Mouse (Mus musculus) spleen, adult 10 weeks (tissue): ENCODE data around the gene Sdc4. TPM values are rescaled to one million over a fixed set of nuclear protein-coding genes. Genes with fewer than 3 reads are reported as not detected.

Experiments
- polyA plus RNA-seq: library from polyadenylated mRNA; stranded (reverse); fragments of 350-450 nt; fragmentation: Illumina TruSeq; extraction: RNeasy Lipid Tissue Mini Kit (QIAGEN cat#74804); gene quantifications from one replicate; pipeline ENCODE4 v1.2.3, GENCODE M21; 2015; ENCODE audit warnings: low replicate concordance; ENCODE audit not compliant: insufficient read depth

The Sdc4 gene
- 55.3 TPM for polyA plus RNA-seq

GRCm38 (mm10) chr2:164443460-164444000 lies at the start of gene Sdc4:
TSS of gene Sdc4 (minus strand) at chr2:164443887.

DNA sequence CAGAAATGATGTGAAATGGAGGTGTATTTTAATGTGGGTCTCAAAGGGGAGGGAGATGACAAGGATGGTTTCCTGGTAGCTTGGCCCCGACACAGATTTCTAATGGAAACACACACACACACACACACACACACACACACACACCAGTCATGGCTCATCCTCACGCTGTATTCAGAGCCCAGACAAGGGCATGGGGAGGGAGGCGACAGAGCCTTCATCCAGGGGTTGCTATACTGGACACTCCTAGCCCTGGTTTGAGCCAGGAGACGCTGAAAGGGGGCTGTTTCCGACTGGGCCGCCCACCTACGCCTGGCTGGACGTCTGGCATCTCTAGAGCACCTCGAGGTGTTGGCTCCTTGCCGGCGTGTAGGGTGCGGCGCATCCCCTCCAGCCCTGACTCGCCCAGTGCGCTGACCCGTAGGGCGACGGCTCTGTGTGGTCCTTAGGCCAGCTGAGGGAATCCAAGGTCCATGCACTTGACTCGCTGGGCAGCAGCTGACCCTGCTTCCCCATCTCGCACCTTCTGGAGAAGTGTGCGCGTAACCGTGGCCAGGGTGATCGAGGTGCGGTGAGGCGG lies 42.1 kb upstream of the Sdc4 start, which contains the start of gene Dbndd2:
Gene Dbndd2, plus strand, starts transcription at position 426 of the 577 bp plus-strand sequence.

DNA sequence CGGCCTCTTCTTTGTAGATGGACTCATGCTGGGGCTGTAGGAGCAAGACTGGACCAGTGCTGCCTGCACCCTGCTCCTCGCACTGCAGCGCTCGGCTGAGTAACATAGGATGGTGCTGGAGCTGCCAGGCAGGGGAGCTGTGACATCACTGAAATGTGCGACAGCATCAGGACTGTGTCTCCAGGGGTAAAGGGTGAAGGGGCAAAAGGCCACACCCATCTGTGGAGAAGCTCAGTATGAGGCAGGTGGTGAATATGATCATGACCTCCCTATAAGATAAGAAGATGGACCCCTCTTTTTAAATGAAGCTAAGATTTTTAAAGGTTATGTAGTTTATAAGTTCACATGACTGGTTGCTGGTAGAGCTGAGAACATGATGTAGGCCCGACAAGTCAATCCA lies 29.9 kb upstream of the Sdc4 start, which contains the start of gene Trp53tg5:
Gene Trp53tg5, minus strand, starts transcription at position 101 of the 400 bp plus-strand sequence.

DNA sequence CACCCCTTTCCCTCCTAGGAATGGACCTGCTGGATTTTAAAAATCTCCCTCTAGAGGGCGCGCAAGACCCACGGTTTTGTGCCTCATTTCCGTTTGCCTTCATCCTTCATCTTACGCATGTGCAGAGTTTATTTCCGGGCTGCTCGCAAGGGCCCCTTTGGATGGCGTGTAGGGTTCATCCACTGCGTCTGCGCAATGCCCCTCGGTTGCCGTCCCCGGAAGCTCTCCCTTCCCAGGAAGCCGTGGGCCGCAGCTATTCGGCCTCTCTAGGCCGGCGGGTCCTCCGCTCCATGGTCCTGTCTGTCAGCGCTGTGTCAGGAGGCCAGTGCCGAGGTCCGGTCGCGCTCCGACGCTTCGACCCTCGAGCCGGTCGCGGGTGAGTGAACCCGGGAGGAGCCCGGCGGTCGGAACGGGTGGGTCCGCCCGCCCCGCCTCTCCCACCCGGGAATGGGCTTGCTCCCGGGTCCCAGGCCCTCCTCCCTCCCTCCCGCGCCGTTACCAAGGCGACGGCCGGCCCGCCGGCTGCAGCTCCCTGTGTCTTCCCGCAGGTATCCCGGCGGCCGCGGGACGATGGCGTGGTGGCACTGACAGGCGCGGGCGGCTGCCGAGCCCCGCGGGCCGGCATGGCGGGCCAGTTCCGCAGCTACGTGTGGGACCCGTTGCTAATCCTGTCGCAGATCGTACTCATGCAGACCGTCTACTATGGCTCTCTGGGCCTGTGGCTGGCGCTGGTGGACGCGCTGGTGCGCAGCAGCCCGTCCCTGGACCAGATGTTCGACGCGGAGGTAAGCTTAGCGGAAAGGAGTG lies 17.3 kb upstream of the Sdc4 start, which contains the start of gene Gm20458:
Gene Gm20458, plus strand, starts transcription at position 223 of the 807 bp plus-strand sequence.

DNA sequence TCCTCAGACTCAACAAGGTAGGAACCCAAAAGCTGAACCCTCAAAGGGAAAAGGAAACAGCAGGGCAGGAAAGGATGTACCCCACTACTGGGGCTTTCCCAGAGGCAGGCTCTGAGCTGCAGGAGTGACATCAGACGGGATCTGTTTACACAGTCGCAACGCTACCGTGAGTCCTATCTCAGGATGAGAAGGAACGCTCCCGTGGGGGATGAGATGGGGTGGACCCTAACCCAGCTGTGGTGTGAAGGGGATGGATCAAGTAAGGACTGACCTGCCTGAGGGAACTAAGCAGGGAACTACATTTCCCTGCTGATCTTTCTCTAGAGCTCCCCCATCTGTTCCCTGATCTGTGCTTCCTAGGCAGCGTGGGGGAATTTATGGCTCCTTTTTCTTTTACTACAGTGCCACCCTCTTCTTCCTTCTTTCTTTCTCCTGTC lies 13.2 kb upstream of the Sdc4 start, which contains the start of gene Sys1:
Gene Sys1, plus strand, starts transcription at position 101 of the 437 bp plus-strand sequence.

GRCm38 (mm10) chr2:164405060-164405459 lies 38.6 kb downstream of the Sdc4 start, which contains the start of gene Matn4:
TSS of gene Matn4 (minus strand) at chr2:164405160.

GRCm38 (mm10) chr2:164402906-164403305 lies 40.8 kb downstream of the Sdc4 start, which contains the start of gene Rbpjl:
TSS of gene Rbpjl (plus strand) at chr2:164403141.

GRCm38 (mm10) chr2:164389020-164389419 lies 54.7 kb downstream of the Sdc4 start, which contains the start of gene Slpi:
TSS of gene Slpi (minus strand) at chr2:164389095.

Other genes with a start within 250 kb of the Sdc4 start
- not detected for gene Wfdc15a, start 243.8 kb downstream of the Sdc4 start, polyA plus RNA-seq
- gene Wfdc15b, start 222.2 kb downstream of the Sdc4 start, polyA plus RNA-seq, result not detected
- not detected for gene Svs2, start 205.4 kb downstream of the Sdc4 start, polyA plus RNA-seq
- not detected for gene Svs3b, start 187.2 kb downstream of the Sdc4 start, polyA plus RNA-seq
- gene Svs4, start 165.4 kb downstream of the Sdc4 start, polyA plus RNA-seq, result not detected
- gene Svs3a, start 154.6 kb downstream of the Sdc4 start, polyA plus RNA-seq, result not detected
- gene Svs6, start 127.1 kb downstream of the Sdc4 start, polyA plus RNA-seq, result not detected
- not detected for gene Svs5, start 111.1 kb downstream of the Sdc4 start, polyA plus RNA-seq
- gene Slpi, start 54.8 kb downstream of the Sdc4 start, polyA plus RNA-seq, result 67.5 TPM
- 0.04 TPM for gene Rbpjl, start 40.7 kb downstream of the Sdc4 start, polyA plus RNA-seq
- gene Matn4, start 38.7 kb downstream of the Sdc4 start, polyA plus RNA-seq, result 0.06 TPM
- 21.8 TPM for gene Sys1, start 13.1 kb upstream of the Sdc4 start, polyA plus RNA-seq
- not detected for gene Gm20458, start 17.1 kb upstream of the Sdc4 start, polyA plus RNA-seq
- gene Trp53tg5, start 29.8 kb upstream of the Sdc4 start, polyA plus RNA-seq, result not detected
- 12.0 TPM for gene Dbndd2, start 42.2 kb upstream of the Sdc4 start, polyA plus RNA-seq
- gene Pigt, start 53.6 kb upstream of the Sdc4 start, polyA plus RNA-seq, result 28.4 TPM
- not detected for gene Wfdc2, start 118.5 kb upstream of the Sdc4 start, polyA plus RNA-seq
- gene Spint3, start 129.6 kb upstream of the Sdc4 start, polyA plus RNA-seq, result not detected
- 0.44 TPM for gene Wfdc6a, start 141.6 kb upstream of the Sdc4 start, polyA plus RNA-seq
- gene Eppin, start 149.7 kb upstream of the Sdc4 start, polyA plus RNA-seq, result not detected
- not detected for gene Wfdc6b, start 169.6 kb upstream of the Sdc4 start, polyA plus RNA-seq
- not detected for gene Wfdc8, start 169.7 kb upstream of the Sdc4 start, polyA plus RNA-seq
- not detected for gene Wfdc16, start 194.9 kb upstream of the Sdc4 start, polyA plus RNA-seq
- gene Wfdc10, start 212.2 kb upstream of the Sdc4 start, polyA plus RNA-seq, result not detected
- gene Wfdc9, start 212.7 kb upstream of the Sdc4 start, polyA plus RNA-seq, result not detected
- not detected for gene Wfdc11, start 230.2 kb upstream of the Sdc4 start, polyA plus RNA-seq
- gene Wfdc13, start 241.2 kb upstream of the Sdc4 start, polyA plus RNA-seq, result not detected